Mouse (Mus musculus): ENCODE results near the gene Psen2.
A peak's percentile ranks its signal among the peaks of the same experiment; 100 is the strongest.

Gene Psen2

DNA sequence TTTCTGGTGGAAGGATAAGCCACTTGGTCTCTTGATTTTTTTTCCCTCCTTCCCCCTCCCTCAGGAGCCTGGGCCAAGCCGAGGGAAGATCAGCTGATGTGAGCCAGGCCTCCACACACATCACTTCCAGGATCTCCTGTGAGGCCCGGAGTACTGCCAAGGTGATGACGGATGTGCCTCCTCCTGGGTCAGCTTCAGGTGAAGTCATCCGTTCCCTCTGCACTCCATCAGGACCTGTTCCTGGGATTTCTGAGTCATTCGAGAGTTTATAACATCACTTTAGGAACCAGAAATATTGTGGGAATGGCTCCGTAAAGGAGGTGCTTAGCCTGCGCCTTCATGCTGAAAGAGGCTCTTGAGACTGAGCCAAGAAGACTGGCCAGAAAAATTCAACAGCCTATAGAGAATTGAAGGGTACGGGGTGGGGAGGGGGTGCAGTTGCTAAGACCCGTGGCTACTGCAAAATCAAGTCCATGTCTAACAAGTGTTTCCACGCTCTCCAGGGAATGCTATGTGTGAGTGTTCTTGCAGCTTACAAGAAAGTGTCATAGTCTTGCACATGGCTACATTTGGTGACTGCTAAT lies 11.6 kb upstream of the Psen2 start:
- no peak for DNase-seq (ENCODE audit: low spot score in 2 of 2)

GRCm38 (mm10) chr1:180269033-180269432 lies 5.8 kb upstream of the Psen2 start:
- DNase-seq (ENCODE audit: low spot score in 2 of 2) = no peak

GRCm38 (mm10) chr1:180268249-180269031 lies 5.2 kb upstream of the Psen2 start:
- DNase-seq (ENCODE audit: low spot score in 2 of 2) = peak; percentile 94 to 96

- DNase-seq (ENCODE audit: low spot score in 2 of 2) = no peak
These were observed 3.9 kb upstream of the Psen2 start for GRCm38 (mm10) chr1:180267151-180267550.

DNA sequence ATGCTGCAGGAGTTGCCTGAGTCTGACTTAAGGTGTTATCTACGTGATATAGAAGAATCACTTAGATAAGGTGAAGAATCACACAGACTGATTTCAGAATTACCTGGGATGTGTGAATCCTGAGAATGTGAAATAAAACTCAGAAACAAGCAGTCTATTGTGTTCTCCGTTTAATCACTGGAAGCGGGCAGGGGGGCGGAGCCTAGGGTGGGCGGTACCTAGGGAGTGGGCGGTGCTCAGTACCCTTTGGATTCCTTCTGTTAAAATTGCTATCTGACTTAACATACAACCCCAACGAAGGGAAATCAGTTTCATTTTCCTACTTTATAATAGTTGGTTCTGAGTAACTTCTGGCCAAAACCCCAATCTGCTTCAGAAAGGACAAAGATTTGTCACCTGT lies 2.2 kb upstream of the Psen2 start:
- no peak for DNase-seq (ENCODE audit: low spot score in 2 of 2)

GRCm38 (mm10) chr1:180264851-180265250 lies 1.6 kb upstream of the Psen2 start:
- DNase-seq (ENCODE audit: low spot score in 2 of 2) = no peak

DNA sequence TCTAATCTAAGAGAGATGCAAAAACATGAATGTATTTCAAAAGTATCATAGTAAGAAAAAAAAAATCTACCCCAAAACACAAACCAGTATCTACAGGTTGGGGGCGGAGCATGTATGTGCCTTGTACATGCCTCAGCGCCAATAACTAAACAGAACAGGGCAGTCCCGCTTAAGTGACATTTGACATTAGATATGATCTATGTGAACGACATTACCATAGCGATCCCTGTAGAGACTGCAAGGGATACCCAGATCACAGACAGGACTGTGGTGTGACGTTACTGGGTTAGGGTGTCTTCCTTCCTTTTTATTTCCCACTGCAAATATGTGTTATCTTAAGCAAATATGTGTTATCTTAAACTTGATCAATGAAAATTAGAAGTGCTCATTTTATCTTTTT lies 1.2 kb upstream of the Psen2 start:
- DNase-seq (ENCODE audit: low spot score in 2 of 2) = no peak

GRCm38 (mm10) chr1:180261857-180262570 lies 1.2 kb downstream of the Psen2 start:
- no peak for DNase-seq (ENCODE audit: low spot score in 2 of 2)

- DNase-seq (ENCODE audit: low spot score in 2 of 2) = no peak
These were observed 1.8 kb downstream of the Psen2 start for GRCm38 (mm10) chr1:180261415-180261814.

GRCm38 (mm10) chr1:180260886-180261285 lies 2.4 kb downstream of the Psen2 start:
- DNase-seq (ENCODE audit: low spot score in 2 of 2) = no peak

GRCm38 (mm10) chr1:180259753-180260152 lies 3.5 kb downstream of the Psen2 start:
- DNase-seq (ENCODE audit: low spot score in 2 of 2) = no peak

GRCm38 (mm10) chr1:180257446-180257845 lies 5.8 kb downstream of the Psen2 start:
- DNase-seq (ENCODE audit: low spot score in 2 of 2) = no peak

GRCm38 (mm10) chr1:180256866-180257265 lies 6.4 kb downstream of the Psen2 start:
- DNase-seq (ENCODE audit: low spot score in 2 of 2) = no peak

- DNase-seq (ENCODE audit: low spot score in 2 of 2) = peak; percentile 93 to 95
These were observed 7.0 kb downstream of the Psen2 start for GRCm38 (mm10) chr1:180256138-180256674.

- DNase-seq (ENCODE audit: low spot score in 2 of 2) = peak; percentile 39 to 52
These were observed 7.7 kb downstream of the Psen2 start for GRCm38 (mm10) chr1:180255294-180256117.

DNA sequence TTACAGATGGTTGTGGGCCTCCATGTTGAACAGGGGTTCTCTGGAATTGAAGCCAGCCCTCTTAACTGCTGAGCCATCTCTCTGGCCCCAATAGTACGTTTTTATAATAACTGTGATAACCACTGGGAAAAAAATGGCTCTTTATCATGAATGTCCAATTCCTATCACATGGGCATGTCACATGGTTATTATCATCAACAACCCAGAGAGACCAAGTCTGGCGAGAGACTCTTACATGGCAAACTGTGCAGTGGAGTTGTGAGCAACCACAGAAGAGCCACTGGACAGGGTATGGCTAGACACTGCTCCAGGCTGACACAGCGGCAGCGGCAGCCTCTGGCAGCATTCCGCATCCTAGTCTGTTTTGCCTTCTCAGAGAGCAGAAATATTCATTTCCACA lies 8.9 kb downstream of the Psen2 start:
- DNase-seq (ENCODE audit: low spot score in 2 of 2) = no peak

DNA sequence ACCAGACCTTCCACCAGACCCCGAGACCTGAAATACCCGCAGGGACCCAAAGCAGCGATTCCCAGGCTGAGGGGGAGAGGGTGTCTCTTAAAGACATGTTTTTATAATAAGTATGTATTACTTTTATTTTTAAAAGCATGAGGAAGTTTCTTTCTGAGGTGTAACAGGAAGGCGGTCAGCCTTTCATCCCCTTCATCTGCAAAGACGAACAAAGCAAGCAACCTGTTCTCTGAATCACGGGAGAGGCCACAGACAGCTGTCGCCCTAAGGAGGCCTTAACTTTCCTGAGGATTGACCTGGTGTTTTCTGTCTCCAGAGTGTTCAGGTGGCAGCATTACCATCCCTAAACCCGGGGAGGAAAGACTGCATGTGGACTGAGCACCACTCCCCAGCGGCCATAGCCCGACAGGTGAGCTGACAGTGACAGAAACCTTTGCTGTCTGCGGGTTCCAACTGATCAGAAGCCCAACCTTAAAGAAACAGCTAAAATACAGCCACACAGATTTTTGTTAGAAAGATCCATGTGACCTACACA lies 10.5 kb downstream of the Psen2 start:
- DNase-seq (ENCODE audit: low spot score in 2 of 2) = no peak

DNA sequence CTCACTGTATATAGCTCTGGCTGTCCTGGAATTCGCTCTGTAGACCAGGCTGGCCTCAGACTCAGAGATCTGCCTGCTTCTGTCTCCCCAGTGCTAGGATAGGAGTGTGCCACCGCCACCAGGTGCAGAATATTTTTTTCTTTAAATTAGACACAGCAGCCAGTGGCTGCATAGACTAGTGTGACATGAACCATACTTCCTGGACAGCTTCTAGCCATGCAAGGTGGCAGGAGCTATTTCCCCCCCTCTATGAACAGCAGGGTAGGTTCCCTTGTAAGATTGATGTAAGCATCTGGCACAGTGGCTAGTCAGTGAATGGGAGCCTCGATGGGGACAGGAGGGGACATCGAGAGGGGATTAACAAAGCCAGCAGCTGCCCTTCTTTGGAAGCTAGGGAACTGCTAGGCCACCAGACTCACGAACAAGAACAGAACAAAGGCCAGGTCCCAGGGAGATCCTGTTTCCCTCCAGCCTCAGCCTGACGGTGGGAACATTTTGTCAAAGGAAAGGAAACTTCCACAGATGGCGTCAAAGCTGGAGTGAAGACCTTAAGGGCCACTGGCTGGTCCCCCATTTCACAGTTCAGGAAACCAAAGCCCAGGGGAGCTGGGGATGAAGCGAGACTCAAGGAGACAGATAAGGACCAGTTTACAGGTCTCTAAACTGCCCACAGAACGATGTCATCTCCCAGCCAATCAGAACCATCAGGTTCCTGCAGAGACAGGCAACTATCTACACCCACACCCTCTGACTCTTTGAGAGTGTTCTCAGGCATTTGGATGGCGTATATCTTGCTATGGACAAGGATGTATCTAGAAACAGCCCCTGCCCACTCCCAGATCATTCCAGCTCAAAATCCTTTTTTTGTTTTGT lies 11.8 kb downstream of the Psen2 start:
- DNase-seq (ENCODE audit: low spot score in 2 of 2) = no peak

DNA sequence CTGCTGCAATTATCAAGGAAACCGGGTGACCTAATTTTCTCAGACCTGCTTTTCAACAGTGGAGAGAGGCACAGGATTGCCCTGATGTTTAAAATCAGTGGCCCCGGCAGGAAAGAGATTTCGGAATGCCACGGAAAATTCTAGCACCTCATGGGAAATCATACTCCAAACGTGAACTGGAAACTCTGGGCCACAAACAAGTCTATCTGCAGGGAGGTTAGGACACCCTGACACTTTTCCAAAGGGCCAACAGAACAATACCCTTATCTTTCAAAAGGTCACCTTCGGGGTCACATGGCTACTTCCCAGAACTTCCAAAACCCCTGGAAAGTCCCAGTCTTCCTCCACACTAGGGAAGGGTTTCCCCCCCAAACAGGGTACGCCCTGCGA lies 12.8 kb downstream of the Psen2 start:
- DNase-seq (ENCODE audit: low spot score in 2 of 2) = no peak

GRCm38 (mm10) chr1:180249666-180250440 lies 13.4 kb downstream of the Psen2 start:
- DNase-seq (ENCODE audit: low spot score in 2 of 2) = peak; percentile 30 to 47

Data from right cerebral cortex, adult 2 months (tissue).